Mouse (Mus musculus) Patski (cell line): Measurements from ENCODE around the gene Sephs1. TPM values are rescaled to one million over a fixed set of nuclear protein-coding genes. Genes with fewer than 3 reads are reported as not detected.

ENCODE experiments used
- ATAC-seq: fragments of 100-300 bp; one replicate; pipeline ENCODE4 v1.8.0; 2021
- CTCF ChIA-PET: fragments of 350-600 bp; sonication (Branson Sonifier 250); formaldehyde crosslinking; loops from one replicate; lab custom pipeline; 2022; ENCODE audit warnings: inconsistent platforms; lab: Charles Lee
- POLR2A ChIA-PET: fragments of 350-600 bp; sonication (Branson Sonifier 250); formaldehyde crosslinking; loops from one replicate; lab custom pipeline; 2022; ENCODE audit warnings: antibody characterized with exemption, inconsistent platforms; lab: Charles Lee
- DNase-seq: peaks from one replicate; pipeline ENCODE4 v3.0.0-alpha.2; 2011; ENCODE audit warnings: low read depth, low spot score
- H3K27me3 ChIP-seq: fragments of 371-371 bp; one replicate; pipeline ENCODE4 v1.5.1; 2021
- CTCF ChIP-seq: fragments of 100-300 bp; IDR thresholded peaks from one replicate; pipeline ENCODE4 v1.5.1; 2021
- in situ Hi-C: fragments of 300-500 bp; cut with MboI; formaldehyde crosslinking; loops from 3 replicates; pipeline ENCODE4 v1.11.1; 2018; ENCODE audit warnings: low pct_unique_long_range_greater_than_20kb, mixed read lengths
- polyA plus RNA-seq: library from polyadenylated mRNA; unstranded; gene quantifications from one replicate; pipeline ENCODE4 v1.2.3, GENCODE M21; 2021

Gene Sephs1
- polyA plus RNA-seq, 1 experiment from 2014 or later = 46.6 TPM

- TF ChIP-seq CTCF = no peak
- ChIA-PET CTCF (interaction anchor here (1.5 kb wide), 1 partner anchor 12 kb away, joined by 4 read pairs; no protein-coding TSS in a partner anchor), POLR2A (no interaction called here)
- DNase-seq (no peak), ATAC-seq (no peak)
- no peaks in the 10 kb centered on the region for H3K27me3 ChIP-seq
- in situ Hi-C loops = no loop called here
Observed at GRCm38 (mm10) chr2:4958039-4958438, 76.7 kb downstream of the Sephs1 start.

Other genes with a start within 250 kb of the Sephs1 start
- 34.5 TPM for gene Prpf18, start 229.5 kb upstream of the Sephs1 start, polyA plus RNA-seq
- gene Bend7, start 163.7 kb upstream of the Sephs1 start, polyA plus RNA-seq = 5.6 TPM
- 57.0 TPM for gene Phyh, start 37.5 kb downstream of the Sephs1 start, polyA plus RNA-seq
- not detected for gene Ucma, start 94.6 kb downstream of the Sephs1 start, polyA plus RNA-seq
- 12.2 TPM for gene Mcm10, start 131.2 kb downstream of the Sephs1 start, polyA plus RNA-seq
- gene Optn, start 182.5 kb downstream of the Sephs1 start, polyA plus RNA-seq = 36.8 TPM